Mouse (Mus musculus) c-Kit-negative CD71-positive TER-119-positive erythroid progenitor cells, embryonic 14.5 days (primary cell): ENCODE measurements around the gene Rnf212b.

ENCODE experiments used
- DNase-seq: peaks from one replicate; pipeline ENCODE4 v3.0.0-alpha.2; 2013; ENCODE audit warnings: low read depth, low spot score

Rnf212b gene

DNA sequence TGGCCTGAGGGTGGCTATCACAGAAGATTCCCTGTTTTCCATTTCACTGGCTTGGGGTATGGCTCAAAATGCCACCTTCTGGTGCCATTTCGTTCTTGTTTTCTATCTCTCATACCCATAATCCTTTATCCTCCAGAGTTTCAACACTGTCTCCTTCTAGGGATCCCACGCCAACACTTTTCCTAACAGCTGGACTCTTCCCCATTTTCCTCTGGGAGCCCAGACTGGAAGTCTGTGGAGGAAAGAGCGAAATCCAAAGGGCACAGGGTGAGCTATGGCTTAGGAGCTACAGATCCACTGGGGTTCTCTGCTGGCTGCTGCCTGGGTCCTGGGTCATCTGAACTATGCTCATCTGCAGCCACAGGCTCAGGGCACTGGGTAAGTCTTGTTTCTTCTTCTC is 60.2 kb downstream of the Rnf212b start:
- DNase-seq: no peak

DNA sequence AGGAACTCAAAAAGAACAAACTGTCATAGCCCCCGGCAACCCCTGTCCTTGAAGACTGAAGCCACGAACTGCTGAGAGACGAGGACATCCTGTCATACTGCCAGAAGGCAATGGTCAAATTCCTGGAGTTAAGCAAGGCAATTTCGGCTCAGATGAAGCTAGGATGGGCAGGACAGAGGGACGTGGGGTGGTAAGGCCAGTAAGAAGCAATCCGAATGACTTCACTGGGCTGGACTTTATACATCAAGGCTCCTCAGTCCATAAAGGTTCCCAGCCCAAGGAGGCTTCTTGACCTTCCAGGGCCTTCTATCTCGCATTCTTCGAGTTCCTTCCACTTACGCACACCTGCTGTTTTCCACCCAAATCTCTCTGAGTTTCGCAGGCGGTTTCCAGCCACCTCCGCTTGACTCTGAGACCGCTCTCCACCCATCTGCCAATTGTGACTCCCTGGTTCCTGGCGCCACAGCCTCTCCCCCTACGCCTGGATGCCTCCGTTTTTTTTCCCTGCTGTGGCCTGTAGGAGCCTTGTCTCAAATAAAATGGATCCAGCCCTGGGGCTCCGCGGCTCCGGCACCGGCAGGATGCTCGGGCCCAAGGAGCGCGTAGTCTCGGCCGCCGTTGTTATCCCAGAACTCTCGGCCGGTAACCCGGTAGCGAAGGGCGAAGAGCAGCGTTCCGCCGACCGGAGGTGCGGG is 62.0 kb downstream of the Rnf212b start:
- DNase-seq: no peak

- peak; percentile 68 for DNase-seq
These were observed 62.7 kb downstream of the Rnf212b start for GRCm38 (mm10) chr14:54876539-54877047.

- no peak for DNase-seq
These were observed 63.2 kb downstream of the Rnf212b start, which contains the start of gene Ppp1r3e for GRCm38 (mm10) chr14:54877048-54877715. TSS of gene Ppp1r3e (minus strand) at chr14:54877550.

DNA sequence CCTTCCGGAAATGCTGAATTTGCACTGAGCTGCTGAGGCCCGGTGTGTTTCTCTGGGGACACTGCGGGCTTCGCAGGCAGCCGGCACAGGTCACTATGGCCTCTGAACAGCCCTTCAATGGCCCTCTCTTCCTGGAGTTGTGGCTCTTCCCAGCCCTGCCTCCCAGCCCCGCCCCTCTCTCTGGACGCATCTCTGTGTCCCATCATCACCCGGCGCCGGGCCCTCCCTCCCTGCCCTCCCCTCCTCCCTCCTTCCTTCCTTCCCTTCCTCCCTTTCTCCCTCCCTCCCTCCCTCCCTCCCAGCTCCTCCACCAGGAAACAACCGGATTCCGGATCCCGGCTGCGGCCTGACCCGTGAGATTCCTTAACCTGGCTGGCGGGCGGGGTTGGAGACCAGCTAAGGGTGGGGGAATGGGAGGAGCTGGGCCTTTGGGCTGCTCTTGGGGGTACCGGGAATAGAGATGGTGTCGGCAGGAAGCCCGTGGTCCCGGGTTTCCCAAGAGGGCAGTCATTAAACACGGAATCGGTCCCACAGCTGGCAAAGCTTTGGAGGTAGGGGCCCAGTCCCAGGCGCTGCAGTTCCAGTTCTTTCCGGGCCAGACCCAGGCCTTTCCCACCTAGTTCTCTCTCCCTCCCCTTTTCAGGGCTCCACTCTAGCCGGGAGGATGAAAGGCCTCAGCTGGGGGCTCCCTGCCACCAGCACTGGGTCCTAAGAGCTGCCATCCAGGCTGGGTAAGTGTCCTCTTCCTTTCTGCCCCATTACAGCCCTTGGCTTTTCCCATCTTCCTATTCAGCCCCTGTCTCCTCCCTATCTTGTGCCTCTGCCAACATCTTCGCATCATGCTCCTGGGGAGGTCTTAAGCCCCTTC is 69.4 kb downstream of the Rnf212b start, which contains the start of the genes Bcl2l2 and Gm20521:
Gene Bcl2l2, plus strand, starts transcription at position 224 of the 868 bp plus-strand sequence.
Gene Gm20521, plus strand, starts transcription at position 288 of the 868 bp plus-strand sequence.
- no peak for DNase-seq

DNA sequence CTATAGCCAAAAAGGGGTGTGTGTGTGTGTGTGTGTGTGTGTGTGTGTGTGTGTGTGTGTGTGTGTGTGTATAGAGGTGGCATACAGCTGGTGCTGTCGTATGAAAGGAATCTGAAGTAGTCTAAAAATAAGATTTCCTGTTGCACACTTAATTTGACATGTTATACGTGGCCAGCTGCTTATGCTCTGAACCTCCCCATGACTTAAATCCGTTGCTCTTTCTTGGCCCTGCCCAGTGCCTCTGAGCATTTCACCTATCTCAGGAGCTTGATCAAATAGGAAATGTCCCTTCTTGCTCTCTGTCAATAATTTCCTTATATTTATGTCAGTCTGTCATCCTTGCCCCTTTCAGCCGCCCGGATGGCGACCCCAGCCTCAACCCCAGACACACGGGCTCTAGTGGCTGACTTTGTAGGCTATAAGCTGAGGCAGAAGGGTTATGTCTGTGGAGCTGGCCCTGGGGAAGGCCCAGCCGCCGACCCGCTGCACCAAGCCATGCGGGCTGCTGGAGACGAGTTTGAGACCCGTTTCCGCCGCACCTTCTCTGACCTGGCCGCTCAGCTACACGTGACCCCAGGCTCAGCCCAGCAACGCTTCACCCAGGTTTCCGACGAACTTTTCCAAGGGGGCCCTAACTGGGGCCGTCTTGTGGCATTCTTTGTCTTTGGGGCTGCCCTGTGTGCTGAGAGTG is 70.2 kb downstream of the Rnf212b start:
- no peak for DNase-seq

DNA sequence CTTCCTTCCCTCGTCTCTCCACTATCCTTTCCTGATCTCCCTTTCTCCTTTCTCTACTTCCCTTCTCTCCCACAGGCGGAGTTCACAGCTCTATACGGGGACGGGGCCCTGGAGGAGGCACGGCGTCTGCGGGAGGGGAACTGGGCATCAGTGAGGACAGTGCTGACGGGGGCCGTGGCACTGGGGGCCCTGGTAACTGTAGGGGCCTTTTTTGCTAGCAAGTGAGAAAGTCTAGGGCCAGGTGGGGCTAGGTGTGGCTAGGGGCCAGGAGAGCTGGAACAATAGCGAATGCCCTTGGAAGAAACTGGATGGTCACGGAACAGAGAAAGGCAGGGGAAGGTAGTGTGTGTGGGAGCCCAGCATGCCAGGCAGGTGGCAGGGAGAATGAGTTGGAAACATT is 71.4 kb downstream of the Rnf212b start:
- no peak for DNase-seq

DNA sequence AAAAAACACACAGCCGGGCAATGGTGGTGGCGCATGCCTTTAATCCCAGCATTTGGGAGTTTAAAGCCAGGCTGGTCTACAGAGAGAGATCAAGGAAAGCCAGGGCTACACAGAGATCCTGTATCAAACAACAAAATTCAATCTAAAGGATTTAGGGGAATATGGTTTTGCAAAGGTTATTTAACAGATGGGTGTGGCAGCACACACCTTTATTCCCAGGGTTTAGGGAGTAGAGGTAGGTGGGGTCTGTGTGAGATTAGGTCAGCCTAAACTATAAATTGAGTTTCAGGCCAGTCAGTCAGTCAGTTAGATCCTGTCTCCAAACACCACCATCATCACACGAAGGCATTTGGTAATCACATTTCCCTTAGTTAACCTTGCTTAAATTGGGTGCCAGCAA is 78.3 kb downstream of the Rnf212b start, which contains the start of gene Pabpn1:
Gene Pabpn1, plus strand, starts transcription at position 301 of the 400 bp plus-strand sequence.
- no peak for DNase-seq

GRCm38 (mm10) chr14:54893651-54894181 is 79.8 kb downstream of the Rnf212b start:
- peak; percentile 100 for DNase-seq

DNA sequence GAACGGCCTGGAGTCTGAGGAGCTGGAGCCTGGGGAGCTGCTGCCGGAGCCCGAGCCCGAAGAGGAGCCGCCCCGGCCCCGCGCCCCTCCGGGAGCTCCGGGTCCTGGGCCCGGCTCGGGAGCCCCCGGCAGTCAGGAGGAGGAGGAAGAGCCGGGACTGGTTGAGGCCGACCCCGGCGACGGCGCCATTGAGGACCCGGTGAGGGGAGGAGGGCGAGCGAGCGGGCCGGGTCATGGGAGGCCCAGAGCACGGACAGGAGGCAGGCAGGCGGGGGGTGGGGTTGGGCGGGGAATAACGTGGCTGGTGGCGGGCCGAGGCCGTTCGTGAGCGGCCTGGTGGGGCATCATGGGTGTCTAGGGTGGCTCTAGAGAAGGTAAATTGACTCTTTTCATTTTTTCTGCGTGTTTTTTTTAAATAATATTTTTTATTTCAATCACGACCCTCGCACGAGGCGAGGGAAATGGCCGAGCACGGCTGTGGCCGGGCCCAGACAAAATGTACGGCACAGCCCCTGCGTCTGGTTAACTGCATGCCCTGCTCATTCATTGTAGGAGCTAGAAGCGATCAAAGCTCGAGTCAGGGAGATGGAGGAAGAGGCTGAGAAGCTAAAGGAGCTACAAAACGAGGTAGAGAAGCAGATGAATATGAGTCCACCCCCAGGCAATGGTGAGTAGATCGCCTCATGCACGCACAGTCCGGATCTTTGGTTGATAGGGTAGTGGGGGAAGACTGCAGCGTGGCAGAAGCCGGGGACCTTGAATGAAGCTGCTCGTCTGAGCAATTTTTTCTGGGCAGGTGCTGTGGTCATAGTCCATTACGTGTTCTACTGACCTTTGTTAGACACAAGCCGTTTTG is 80.6 kb downstream of the Rnf212b start:
- no peak for DNase-seq

GRCm38 (mm10) chr14:54897445-54897844 is 83.5 kb downstream of the Rnf212b start:
- no peak for DNase-seq

DNA sequence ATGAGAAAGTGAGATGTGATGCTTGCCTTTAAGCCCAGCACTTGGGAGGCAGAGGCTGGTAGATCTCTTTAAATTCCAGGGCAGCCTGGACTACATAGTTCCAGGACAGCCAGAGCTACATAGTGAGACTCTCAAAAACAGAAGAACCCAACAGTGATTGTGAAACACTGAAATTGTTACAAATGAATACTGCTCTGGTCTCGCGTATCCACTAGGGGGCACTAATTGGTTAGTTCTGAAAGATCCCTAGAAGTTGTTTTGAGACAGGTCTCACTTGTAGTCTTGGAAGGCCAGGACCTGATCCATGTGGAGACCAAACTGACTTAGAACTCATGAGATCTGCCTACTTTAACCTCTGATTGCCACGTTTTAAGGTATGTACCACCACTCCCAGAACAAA is 86.4 kb downstream of the Rnf212b start:
- no peak for DNase-seq

DNA sequence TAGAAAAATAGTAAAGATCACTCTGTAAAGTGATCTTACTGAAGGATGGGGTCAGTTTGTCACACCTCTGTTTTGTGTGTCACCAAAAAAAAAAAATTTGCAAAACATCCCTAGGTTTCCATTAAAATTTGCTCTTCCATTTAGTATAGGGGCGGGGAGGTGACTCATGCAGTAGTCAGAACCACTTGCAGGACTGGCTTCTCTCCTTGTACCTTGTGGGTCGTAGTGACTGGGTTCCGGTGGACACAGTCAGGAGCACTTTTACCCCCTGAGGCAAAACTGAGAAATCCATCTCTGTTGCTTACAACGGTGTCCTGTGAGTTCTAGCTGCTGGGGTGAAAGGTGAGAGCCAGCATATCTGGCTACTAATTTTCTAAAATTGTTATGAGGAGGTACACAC is 89.7 kb downstream of the Rnf212b start:
- no peak for DNase-seq
